In the genomic region with DNA sequence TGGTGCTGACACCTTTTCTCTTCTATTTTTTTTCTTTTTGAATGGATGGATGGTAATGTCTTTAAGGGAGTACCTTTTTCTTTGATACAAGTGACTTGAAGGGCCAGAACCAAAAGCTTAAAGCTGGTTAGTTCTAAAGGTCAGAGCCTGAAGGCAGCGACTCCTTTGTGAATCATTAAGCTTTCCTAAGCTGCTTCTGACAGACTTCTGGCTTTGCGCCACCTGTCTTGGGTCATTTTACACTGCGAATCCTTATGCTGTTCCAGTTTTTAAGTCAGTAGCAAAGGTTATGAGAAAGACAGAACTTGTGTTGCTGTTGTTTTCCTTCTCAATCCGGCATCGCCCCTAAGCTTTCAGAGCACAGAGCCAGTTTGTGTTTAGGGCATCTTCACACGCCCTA, we compare ENCODE assay signal across 9 mouse cellular contexts.
DNase-seq lines count a peak whose midpoint lies in the region; ATAC-seq lines count a peak whose summit lies in the region.
"Had no signal": no experiment of that assay in that cellular context is flagged by ENCODE, and none has a peak within 500 bp of the region (broad histone marks: within the 10 kb centered on the region; RNA-seq: fewer than 3 reads in every experiment).

No protein-coding gene starts in this region.

- H3K9me3 ChIP-seq in forebrain, embryonic 14.5 days (replicated peaks; ENCODE audit: control insufficient read depth, low read length): no peaks in the 10 kb centered on the region
- no peaks in the 10 kb centered on the region for H3K9me3 ChIP-seq in forebrain, embryonic 16.5 days (ENCODE audit: control insufficient read depth, low read length)

- ATAC-seq in forebrain, embryonic 14.5 days: no peak
- no peak for ATAC-seq in forebrain, embryonic 16.5 days

- no peaks in the 10 kb centered on the region for H3K27me3 ChIP-seq in forebrain, embryonic 14.5 days (replicated peaks; ENCODE audit: control insufficient read depth, insufficient read depth, low read length)
- H3K27me3 ChIP-seq in forebrain, embryonic 16.5 days (replicated peaks; ENCODE audit: control insufficient read depth, insufficient read depth, low read length): no peaks in the 10 kb centered on the region
- H3K27me3 ChIP-seq in splenic B cell, adult 2 months (ENCODE audit: control insufficient read depth, insufficient read depth, low read length, poor library complexity, severe bottlenecking): no peaks in the 10 kb centered on the region

- no peak overlapping the region for H3K4me3 ChIP-seq in forebrain, embryonic 14.5 days (ENCODE audit: low read depth, low read length)
- H3K4me3 ChIP-seq in forebrain, embryonic 16.5 days (replicated peaks; ENCODE audit: low read length): no peak overlapping the region
- H3K4me3 ChIP-seq: erythroblast, embryonic 14.5 days had no signal

- DNase-seq in forebrain, embryonic 14.5 days (ENCODE audit: low spot score): peak; percentile 40
- DNase-seq in CD4-positive, CD25-positive, alpha-beta regulatory T cell, adult 2 months (ENCODE audit: low read depth, low spot score): peak; percentile 29
- peak; percentile 8 to 44 for DNase-seq in cerebellum, postnatal 25 days
- peak; percentile 86 for DNase-seq in kidney, postnatal 10 days
- DNase-seq in splenic B cell, adult 2 months (ENCODE audit: low read depth, low spot score): peak; percentile 38
- no peak for DNase-seq in embryo, embryonic 10 days (ENCODE audit: low spot score)
- DNase-seq in right cerebral cortex, postnatal 36 days (ENCODE audit: low spot score in 2 of 2): no peak

- no peak overlapping the region for H3K4me2 ChIP-seq in forebrain, embryonic 14.5 days (ENCODE audit: low read length)
- no peak overlapping the region for H3K4me2 ChIP-seq in forebrain, embryonic 16.5 days (ENCODE audit: low read length)

- 57% methylated on average over 6 of the region's 6 CpGs for WGBS in forebrain, embryonic 14.5 days
- WGBS in forebrain, embryonic 16.5 days: 45% methylated on average over 6 of the region's 6 CpGs

- H3K27ac ChIP-seq in forebrain, embryonic 14.5 days (ENCODE audit: low read depth, low read length): no peak overlapping the region
- no peak overlapping the region for H3K27ac ChIP-seq in forebrain, embryonic 16.5 days (ENCODE audit: low read length)

- H3K9ac ChIP-seq in forebrain, embryonic 14.5 days (ENCODE audit: low read length): no peak overlapping the region
- no peak overlapping the region for H3K9ac ChIP-seq in forebrain, embryonic 16.5 days (replicated peaks; ENCODE audit: low read depth, low read length)

- H3K4me1 ChIP-seq in forebrain, embryonic 14.5 days (ENCODE audit: control insufficient read depth, insufficient read depth, low read length): peaks cover 4% of the 10 kb centered on the region; the same call in 1 of the 2 replicates
- peaks cover 12% of the 10 kb centered on the region for H3K4me1 ChIP-seq in forebrain, embryonic 16.5 days (replicated peaks; ENCODE audit: control insufficient read depth, insufficient read depth, low read length)

- no peaks in the 10 kb centered on the region for H3K36me3 ChIP-seq in forebrain, embryonic 14.5 days (ENCODE audit: control insufficient read depth, insufficient read depth, low read length)
- no peaks in the 10 kb centered on the region for H3K36me3 ChIP-seq in forebrain, embryonic 16.5 days (ENCODE audit: control insufficient read depth, insufficient read depth)
- H3K36me3 ChIP-seq in splenic B cell, adult 2 months (ENCODE audit: control insufficient read depth, insufficient read depth, low read length, poor library complexity, severe bottlenecking): no peaks in the 10 kb centered on the region

Comparison
In these comparisons a context has a peak if more than half of its experiments do, and no peak if none do; other contexts are left out.
1. DNase-seq: peak in forebrain, embryonic 14.5 days (single experiment), CD4-positive, CD25-positive, alpha-beta regulatory T cell, adult 2 months (single experiment), cerebellum, postnatal 25 days (2 of 2), kidney, postnatal 10 days (single experiment) and splenic B cell, adult 2 months (single experiment); none in embryo, embryonic 10 days (single experiment) and right cerebral cortex, postnatal 36 days (0 of 2).